Mouse (Mus musculus) urinary bladder, postnatal 14 days (tissue): Measurements from ENCODE around the gene Tbxa2r.

ENCODE experiments used
- DNase-seq: peaks from one replicate; pipeline ENCODE4 v3.0.0; 2021; ENCODE audit warnings: low spot score

The Tbxa2r gene

DNA sequence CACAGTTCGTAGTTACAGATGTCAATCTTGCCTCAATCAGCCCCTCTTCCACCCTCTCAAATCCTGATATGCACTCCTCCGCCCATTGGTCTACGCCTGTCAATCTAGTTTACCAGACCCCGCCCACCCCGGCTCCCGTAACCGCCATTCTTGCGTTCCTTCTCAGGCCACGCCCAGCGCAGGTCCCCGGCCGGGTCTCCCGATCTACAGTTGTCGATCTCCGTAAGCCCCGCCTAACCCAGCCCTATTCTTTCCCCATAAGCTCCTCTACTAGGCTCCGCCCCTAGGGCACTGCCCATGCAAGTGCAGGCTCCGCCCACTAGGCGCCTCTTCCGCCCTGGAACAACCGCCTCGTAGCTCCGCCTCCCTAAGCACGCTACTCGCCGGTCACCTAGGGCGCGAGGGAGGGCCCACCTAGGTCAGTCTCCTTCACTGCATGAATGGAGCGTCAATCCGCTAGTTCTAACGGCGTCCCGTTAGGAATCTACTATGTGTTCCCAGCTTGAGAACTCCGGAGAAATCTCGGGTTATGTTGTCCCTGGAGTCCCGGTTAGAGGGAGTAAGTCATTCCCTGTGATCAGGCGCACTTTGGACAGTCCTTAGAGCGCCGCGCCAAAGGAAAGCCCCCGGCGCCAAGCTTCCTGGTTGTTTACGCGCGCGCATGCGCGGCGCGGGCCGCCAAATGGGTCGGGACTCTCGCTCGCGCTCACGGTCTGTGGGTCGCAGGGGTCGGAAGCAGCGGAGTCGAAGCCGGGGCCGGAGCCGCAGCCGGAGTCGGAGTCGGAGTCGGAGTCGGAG is 7.8 kb upstream of the Tbxa2r start, which contains the start of gene Cactin:
TSS of gene Cactin (plus strand) at position 554 of the 798 bp plus-strand sequence.
- DNase-seq, result peak; percentile 100

DNA sequence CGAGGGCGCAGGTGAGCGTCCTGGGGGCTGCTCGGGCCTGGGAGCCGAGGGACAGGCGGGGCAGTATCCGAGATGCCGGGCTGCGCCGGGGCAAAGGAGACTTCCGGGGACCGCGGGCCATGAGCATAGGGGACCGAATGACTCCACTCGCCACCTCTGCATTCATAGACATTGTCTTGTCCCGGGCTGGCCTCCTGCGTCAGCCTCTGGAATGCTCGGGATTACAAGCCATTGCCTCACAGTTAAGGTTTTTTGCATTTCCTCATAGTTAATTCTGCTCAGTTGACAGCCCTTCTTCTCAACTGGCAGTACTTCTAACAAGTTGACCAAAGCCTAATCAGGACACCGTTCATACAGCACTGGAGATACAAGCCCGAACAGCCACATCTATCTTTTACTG is 7.1 kb upstream of the Tbxa2r start:
- DNase-seq, result no peak

DNA sequence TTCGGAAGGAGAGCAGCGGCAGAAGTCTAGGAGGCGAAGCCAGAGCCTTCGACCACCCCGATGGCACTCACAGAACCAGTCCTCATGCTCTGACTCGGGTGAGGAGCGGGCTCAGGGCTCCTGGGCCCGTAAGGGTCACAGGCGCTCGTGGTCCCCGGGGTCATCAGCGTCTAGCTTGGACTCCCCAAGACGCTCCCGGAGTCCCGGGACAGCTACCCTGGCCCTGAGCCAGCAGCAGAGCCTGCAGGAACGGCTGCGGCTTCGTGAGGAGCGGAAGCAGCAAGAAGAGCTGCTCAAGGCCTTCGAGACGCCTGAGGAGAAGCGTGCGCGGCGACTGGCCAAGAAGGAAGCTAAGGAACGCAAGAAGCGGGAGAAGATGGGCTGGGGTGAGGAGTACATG is 6.1 kb upstream of the Tbxa2r start:
- DNase-seq, result no peak

DNA sequence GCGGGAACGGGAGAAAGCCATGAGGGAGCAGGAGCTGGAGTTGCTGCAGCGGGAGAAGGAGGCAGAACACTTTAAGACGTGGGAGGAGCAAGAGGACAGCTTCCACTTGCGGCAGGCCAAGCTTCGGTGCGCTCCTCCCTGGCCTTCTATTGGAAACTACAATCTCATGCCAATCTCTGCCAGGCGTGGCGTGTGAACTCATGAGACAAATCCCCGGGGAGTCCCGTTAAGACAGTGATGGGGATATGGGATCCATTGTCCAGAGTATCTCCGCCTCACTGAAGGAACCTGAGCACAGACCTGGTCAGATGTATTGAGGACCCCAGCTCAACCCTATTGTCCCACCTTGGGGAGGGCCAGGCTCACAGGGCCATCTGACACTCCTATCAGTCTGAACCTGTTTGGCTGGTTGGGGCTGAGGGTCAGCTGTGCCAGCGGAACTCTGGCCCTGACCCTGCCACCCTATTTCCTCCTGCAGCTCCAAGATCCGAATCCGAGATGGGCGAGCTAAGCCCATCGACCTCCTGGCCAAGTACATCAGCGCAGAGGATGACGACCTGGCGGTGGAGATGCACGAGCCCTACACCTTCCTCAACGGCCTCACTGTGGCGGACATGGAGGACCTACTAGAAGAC is 5.3 kb upstream of the Tbxa2r start:
- no peak for DNase-seq

DNA sequence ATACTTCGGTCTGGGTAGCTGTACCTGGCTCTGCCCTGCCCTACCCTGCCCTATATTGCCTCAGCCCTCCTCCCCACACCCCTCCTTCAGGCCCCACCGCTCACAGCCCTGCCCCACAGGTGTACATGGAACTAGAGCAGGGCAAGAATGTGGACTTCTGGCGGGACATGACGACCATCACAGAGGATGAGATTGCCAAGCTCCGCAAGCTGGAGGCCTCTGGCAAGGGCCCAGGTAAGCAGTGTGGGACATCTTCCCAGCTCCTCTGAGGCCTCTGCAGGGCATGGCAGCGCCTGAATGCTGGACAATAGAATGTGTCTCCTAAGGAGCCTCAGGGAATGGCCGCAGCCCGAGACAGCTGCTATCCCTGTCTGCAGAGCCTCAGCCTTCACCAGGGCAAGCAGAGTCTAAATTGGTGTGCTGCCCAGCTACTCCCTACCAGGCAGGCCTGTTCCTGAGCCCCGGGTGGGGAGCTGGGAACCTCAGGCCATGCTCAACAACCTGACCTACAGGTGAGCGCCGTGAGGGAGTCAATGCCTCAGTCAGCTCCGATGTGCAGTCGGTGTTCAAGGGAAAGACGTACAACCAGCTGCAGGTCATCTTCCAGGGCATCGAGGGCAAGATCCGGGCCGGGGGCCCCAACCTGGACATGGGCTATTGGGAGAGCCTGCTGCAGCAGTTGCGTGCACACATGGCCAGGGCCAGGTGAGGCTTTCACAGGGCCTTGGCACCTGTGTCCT is 4.6 kb upstream of the Tbxa2r start:
- DNase-seq, result no peak

DNA sequence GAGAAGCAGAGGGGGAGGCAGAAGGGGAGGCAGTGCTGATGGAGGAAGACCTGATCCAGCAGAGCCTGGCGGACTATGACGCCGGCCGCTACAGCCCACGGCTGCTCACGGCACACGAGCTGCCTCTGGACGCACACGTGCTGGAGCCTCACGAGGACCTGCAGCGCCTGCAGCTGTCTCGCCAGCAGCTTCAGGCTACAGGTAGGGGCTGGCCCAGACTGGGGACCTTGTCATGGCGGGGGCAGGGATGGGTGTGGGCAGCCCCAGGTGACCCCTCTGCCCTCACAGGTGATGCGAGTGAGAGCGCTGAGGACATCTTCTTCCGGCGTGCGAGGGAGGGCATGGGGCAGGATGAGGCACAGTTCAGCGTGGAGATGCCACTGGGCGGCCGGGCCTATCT is 3.4 kb upstream of the Tbxa2r start:
- DNase-seq, result no peak

DNA sequence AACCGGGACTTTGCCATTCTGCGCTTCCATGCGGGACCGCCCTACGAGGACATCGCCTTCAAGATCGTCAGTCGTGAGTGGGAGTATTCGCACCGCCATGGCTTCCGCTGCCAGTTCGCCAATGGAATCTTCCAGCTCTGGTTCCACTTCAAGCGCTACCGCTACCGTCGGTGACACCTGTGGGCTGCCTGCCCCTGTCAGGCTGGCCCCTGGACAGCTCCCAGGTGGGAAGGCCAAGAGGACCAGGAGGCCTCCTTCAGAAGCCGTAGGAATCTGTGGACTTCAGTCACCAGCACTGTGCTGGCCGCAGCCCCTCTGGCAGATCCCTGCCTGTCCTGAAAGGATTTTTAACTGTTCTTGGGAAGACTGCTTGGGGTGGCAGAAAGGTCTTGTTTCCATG is 2.8 kb upstream of the Tbxa2r start:
- no peak for DNase-seq

DNA sequence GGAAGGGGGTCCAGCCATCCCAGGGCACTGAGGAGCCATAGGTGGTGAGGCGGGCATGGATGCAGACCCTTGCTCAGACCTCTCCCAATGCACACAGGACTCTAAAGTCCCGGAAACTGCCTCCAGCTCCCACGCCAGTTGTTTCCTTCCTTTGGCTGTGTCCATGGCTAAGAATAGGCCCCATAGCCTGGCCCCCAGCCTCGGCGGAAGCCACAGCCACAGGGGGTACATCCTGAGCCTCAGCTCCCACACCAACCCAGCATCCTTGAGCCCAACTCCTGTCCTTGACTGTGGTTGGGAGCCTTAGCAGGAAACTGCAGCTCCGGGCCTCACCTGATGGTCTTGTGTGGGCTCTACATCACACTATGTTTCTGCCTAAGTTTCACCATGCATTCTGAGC is 1.7 kb upstream of the Tbxa2r start:
- DNase-seq, result no peak

DNA sequence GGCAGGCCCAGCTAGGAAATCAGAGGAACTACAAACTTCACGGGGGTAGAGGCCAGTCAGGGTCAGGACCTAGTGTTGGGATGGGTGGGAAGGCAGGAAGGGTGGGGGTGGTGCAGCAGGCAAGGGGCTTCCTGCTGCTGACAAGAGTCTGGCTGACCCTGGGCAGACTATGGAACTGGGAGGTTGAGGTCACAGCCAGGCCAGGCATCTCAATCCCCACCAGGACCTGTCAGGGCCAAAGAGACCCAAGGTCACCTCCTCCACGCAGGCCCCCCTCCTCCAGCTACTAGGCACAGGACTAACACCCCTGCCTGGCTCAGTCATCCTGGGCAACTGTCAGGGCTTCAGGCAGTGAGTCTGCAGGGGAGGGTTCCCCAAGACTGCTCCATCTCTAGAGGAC is 572 bp upstream of the Tbxa2r start:
- DNase-seq, result no peak

DNA sequence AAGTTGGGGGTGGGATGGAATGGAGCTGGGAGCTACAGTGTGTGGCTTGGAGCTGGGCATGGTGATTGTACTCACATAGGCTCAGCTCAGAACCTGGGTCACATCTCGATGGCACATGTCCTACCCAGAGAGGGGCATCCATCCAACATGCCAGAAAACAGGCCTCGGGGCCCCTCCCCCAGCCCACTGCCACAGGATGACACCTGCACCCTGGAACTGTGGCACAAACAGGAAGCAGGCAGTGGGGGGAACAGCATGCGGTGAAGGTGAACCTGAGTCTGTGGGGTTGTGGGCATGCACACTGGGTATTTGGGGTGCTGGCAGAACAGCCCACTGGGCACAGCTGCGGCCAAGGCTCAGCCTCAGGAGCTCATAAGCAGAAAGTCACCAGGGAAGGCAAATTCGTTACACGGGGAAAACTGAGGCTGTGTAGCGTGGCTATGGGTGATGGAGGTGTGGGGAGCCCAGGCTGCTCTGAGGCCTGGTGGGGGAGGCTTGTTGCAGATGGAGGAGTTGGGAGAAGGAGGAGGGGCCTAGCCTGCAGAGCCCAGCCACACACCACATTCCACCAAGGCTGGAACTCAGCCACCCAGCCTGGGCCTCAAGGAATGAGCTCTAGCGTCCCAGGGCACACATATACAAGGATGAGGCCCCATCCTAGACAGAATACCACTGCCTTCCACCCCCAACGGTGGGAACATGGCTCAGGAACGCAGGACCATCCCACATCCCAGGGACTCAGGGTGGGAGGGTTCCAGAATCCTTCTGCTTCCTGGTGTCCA is 854 bp downstream of the Tbxa2r start:
- DNase-seq, result peak; percentile 57

DNA sequence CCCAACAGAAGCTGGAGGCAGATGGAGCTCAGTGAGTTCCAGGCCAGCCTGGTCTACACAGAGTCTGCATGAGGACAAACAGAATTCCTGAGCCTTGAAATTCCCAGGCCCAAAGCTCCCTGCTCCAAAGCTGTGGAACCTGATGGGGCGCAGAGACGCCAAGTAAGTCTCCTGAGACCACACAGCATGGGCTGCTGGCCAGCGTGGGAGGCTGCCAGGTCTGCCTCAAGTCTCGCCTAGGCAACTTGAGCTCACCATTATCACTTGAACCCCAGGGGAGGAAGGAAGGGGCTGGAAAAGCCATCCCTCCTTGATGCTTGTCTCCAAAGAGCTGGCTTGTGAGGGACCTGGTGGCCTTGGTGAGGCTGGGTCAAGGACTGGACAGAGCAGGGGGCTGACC is 1.5 kb downstream of the Tbxa2r start:
- no peak for DNase-seq

DNA sequence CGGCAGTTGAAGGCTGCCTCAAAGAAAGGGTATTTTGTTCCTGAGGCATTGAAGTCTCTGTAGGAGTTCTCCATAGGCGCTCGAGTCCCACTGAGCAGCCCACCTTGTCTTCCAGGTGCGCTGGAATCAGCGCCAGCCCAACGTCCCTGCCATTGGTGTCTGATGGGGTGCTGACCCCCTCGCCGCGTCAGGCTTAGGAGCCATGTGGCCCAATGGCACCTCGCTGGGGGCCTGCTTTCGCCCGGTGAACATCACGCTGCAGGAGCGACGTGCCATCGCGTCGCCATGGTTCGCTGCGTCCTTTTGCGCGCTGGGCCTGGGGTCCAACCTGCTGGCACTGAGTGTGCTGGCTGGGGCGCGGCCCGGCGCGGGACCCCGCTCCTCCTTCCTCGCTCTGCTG is 3.7 kb downstream of the Tbxa2r start:
- no peak for DNase-seq

DNA sequence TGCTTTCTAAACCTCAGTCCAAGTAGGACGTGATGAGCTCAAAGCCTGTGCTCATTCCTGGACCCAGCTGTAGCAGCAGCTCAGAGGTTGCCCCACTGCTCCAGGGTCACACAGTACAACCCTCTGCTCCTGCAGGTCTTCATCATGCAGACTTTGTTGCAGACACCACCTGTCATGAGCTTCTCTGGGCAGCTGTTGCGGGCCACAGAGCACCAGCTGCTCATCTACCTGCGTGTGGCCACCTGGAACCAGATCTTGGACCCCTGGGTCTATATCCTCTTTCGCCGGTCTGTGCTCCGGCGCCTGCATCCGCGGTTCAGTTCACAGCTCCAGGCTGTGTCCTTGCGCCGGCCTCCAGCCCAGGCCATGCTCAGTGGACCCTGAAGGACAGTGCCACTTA is 5.8 kb downstream of the Tbxa2r start:
- DNase-seq, result no peak

DNA sequence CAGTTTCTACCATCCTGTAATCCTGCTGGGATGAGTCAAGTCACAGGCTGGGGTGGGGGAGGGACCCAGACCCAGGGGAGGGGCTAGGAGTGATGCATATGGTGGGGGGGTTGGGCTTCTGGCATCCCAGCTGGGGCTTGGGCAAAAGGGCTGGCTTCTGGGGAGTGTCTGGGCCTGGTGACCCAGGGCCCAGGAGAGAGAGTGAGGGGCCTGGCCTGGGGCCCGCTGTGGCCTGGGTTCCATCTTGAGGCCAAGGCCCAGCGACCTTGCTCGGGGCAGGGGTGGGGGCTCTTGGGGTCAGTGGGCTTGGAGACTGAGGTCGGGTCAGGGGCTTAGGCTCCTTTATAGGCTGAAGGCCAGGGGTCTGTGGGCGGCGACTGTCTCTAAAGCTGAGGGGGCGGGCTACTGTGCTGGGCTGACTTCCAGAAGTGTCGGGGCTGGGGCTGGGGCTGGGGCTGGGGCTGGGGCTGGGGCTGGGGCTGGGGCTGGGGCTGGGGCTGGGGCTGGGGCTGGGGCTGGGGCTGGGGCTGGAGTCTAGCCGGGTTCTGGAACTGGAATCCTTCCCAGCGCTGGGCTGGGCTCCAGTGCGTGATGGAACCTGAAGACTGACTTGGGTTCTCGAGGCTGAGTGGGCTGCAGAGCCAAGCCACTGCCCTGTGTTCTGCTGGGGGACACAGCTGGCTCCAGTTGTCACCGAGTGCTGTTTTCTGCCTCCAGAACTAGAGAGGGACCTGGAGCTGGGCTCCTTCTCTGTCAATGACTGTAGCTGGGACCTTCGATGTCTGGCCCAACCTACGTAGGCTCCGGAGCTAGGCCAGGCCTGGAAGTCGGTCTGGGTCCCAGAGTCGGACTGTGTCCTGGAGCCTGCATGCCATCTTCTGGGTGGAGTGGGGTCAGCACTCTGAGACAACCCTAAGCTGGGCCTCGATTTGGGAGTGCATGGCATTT is 7.1 kb downstream of the Tbxa2r start:
- DNase-seq, result no peak

DNA sequence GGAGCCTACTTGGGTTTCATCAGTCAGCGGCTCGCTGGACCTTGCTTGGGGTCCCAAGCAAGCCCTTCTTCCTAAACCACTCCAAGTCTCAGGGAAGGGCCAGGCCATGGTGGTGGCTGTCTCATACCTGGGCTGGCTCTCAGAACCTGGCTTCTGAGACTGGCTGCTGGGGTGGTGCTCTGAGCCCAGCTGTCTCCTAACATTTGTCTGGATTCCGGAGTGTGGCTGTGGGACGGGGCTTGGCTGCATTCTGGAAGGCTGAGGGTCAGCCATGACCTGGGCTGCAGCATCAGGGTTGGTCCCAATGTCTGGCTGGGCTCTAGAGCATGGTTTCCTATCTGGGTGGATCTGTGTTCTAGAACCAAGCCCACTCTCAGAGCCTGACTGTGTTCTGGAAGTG is 8.0 kb downstream of the Tbxa2r start:
- no peak for DNase-seq

DNA sequence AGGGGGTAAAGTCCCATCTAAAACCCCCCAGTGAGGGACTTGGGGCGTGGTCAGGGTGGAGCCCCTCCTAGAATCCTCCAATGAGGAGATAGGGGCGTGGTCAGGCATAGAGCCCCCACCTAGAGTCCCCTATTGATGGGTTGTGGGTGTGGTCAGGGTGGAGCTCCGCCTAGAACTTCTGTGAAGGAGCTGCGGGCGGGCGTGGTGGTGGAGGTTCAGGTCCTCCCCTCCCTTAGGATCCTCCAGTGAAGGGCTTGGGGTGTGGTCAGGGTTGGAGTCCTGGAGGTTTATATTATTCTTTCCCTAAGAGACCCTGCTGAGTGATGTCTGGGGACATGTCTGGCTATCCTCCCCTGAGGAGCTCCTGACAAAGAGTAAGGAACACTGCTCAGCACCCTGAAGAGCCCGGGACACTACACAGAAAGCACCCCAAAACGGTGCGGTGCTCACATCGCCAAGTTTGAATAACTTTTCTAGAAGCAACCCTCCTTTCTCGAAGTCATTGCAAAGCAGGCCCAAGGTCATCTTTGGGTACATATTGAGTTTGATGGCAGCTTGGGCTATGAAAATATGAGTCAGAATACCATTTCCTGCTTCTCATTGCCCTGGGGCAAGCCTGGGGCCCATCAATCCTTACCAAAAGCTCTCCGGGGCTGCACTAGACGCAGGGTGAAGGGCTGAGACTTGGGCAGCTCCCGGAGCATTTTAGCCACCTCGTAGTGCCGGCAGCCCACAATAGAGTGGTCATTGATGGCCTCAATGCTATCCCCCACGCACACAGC is 12.2 kb downstream of the Tbxa2r start:
- no peak for DNase-seq

DNA sequence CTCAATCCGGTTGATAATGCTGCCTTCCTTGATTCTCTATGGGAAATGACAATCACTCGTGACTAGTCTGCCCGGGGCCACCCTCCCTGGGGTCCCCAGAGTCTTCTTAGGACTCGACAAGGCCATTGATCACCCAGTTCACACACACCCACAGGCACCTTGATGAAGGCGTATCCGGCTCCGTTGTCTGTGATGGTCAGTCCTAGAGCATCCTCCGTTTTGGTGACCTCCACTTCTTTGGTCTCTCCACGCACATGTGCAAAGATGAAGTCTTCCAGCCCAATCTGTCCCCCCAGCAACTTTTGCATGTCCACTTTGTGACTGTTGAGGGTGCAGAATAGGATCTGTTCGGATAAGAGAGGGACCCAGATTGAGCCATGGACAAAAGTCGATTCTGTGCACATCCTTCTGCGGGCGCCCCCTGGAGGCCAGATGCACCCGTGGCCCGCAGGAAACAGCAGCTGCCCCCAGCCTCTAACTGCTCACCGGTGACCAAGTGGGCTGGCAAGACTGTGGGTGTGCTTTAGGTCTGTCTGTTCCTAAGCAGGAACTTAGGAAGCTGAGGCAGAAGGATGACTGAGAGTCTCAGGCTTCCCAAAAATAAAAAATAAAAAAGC is 12.9 kb downstream of the Tbxa2r start:
- peak; percentile 70 for DNase-seq

DNA sequence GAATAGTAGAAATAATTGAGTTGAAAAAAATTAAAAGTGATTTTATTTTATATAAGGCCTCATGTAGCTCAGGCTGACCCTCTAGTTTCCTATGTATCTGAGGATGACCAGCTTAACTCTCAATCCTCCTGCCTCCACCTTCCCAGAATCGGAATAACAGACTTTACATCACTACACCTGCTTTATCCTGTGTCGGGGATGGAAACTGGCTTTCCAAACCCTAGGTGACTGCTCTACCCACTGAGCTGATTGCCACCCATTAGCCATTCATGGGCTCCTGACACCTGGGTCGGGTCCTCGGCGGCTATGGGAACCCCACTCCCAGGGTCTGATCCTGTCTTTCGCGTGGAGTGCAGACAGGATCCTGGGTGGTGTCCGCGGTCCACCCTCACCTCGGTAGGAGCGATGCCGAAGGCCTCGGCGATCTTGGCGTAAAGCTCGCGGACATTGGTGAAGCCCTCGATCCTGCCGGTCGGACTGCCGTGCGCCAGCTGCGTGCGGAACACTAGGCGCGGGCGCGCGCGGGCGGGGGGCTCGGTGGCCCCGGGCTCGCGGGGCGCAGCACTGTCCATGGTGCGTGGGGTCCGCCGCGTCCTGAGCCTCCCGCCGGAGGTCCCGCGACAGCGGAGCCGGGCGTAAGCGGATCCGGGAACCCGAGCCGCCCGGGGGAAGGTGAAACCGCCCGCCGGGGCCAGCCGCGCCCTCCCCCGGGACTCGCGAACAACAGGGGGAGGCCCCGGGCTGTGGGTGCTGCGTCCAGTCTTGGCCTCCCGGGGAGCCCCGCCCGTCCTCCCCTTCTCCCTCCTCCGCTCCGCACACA is 14.4 kb downstream of the Tbxa2r start, which contains the start of gene Gipc3:
TSS of gene Gipc3 (minus strand) at position 581 of the 820 bp plus-strand sequence.
- no peak for DNase-seq
